ENCODE assay signal across 21 mouse cellular contexts in the genomic region with DNA sequence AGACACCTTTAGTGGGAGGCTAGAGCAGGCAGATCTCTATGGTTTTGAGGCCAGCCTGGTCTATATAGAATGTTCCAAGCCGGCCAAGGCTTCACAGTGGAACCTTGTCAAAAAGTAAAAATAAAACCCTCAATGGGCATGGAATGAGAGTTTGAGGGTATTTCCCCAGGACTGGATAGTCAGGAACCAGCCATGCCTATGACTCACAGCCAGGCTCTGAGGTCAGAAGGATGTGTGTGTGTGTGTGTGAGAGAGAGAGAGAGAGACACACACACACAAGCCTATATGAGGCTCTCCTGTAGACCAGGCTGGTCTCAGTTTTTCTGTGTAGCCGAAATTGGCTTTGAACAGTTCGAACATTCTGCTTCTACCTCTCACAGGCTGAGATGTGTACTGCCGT. TPM values are rescaled to one million over a fixed set of nuclear protein-coding genes. Genes with fewer than 3 reads are reported as not detected.
"Had no signal": no experiment of that assay in that cellular context is flagged by ENCODE, and none has a peak within 500 bp of the region (broad histone marks: within the 10 kb centered on the region; RNA-seq: fewer than 3 reads in every experiment).

No protein-coding gene starts in this region.

- H3K4me2 ChIP-seq: limb, embryonic 15.5 days; lung, embryonic 14.5 days; midbrain, embryonic 11.5 days; midbrain, embryonic 15.5 days; neural tube, embryonic 13.5 days had no signal

- H3K4me3 ChIP-seq: limb, embryonic 15.5 days; megakaryocyte, embryonic 14.5 days; midbrain, embryonic 15.5 days; neural tube, embryonic 13.5 days had no signal

- H3K36me3 ChIP-seq: limb, embryonic 15.5 days; midbrain, embryonic 15.5 days; neural tube, embryonic 13.5 days had no signal

- H3K9me3 ChIP-seq: limb, embryonic 15.5 days; megakaryocyte, embryonic 14.5 days; midbrain, embryonic 15.5 days; neural tube, embryonic 13.5 days had no signal

- DNase-seq: kidney, adult 18-20 months; kidney, postnatal 14 days; layer of hippocampus, adult 9-11 months; layer of hippocampus, postnatal 36 days; lung, embryonic 14.5 days; lung, postnatal 10 days; retina, postnatal 1 day; right cerebral cortex, postnatal 4 days; thymus, postnatal 4 days had no signal

- H3K27ac ChIP-seq: limb, embryonic 15.5 days; macrophage; midbrain, embryonic 15.5 days; neural tube, embryonic 13.5 days had no signal

- H3K9ac ChIP-seq: limb, embryonic 15.5 days; lung, embryonic 14.5 days; midbrain, embryonic 15.5 days; neural tube, embryonic 13.5 days had no signal

- ATAC-seq: midbrain, embryonic 15.5 days had no signal

RNA-seq across cellular contexts. Expression of a gene that starts 6.0 kb away (rescaled TPM):
- total RNA-seq: monocyte, adult 5-6 weeks had no signal
- polyA plus RNA-seq: macrophage had no signal

RNA-seq across cellular contexts. Expression of a gene that starts 9.7 kb away (rescaled TPM):
- total RNA-seq: layer of hippocampus, postnatal 36 days; monocyte, adult 5-6 weeks had no signal
- polyA plus RNA-seq: kidney, embryonic 14.5 days; large intestine, adult 2 months; limb, embryonic 11.5 days; limb, embryonic 15.5 days; lung, embryonic 14.5 days; macrophage; midbrain, embryonic 15.5 days; neural tube, embryonic 13.5 days; spleen, adult 2 months; thymus, postnatal 0 days had no signal

RNA-seq across cellular contexts. Expression of a gene that starts 13.7 kb away (rescaled TPM):
- total RNA-seq: monocyte, adult 5-6 weeks had no signal
- polyA plus RNA-seq: macrophage; spleen, adult 2 months had no signal

RNA-seq across cellular contexts. Expression of a gene that starts 30.2 kb away (rescaled TPM):
- total RNA-seq: monocyte, adult 5-6 weeks had no signal
